Mouse (Mus musculus) heart, embryonic 14.5 days (tissue): Measurements from ENCODE around the gene Dnajb14. TPM values are rescaled to one million over a fixed set of nuclear protein-coding genes. Genes with fewer than 3 reads are reported as not detected.
"Not testable (repeated sequence)": the region's sequence is repeated elsewhere in the genome, so short reads cannot be mapped to it uniquely, and the experiment has no call there.

Experiments used
- ATAC-seq: fragments of 200-750 bp; cut with Nextera tagmentation; 2 replicates; pipeline ENCODE4 v1.8.0; 2017; ENCODE audit warnings: low read depth, moderate TSS enrichment; ENCODE audit not compliant: insufficient number of reproducible peaks, insufficient read depth, low FRiP score
- H3K27ac ChIP-seq, 2 experiments: fragments of 200-500 bp in 1 of 2; fragments of 300-500 bp in 1 of 2; sonication (generic) in 1 of 2; replicated peaks in 1 of 2; 2 replicates each; pipeline ENCODE4 v1.5.1; 2012 to 2014; ENCODE audit warnings: low read depth in 2 of 2, low read length in 2 of 2, control low read depth in 1 of 2, mild to moderate bottlenecking in 1 of 2, mixed read lengths in 1 of 2; ENCODE audit not compliant: control insufficient read depth in 1 of 2, insufficient read depth in 1 of 2
- H3K27me3 ChIP-seq: fragments of 300-500 bp; sonication (generic); 2 replicates; pipeline ENCODE4 v1.6.1; 2014; ENCODE audit warnings: mild to moderate bottlenecking, low read length, control low read depth; ENCODE audit not compliant: control insufficient read depth, insufficient read depth
- H3K36me3 ChIP-seq: fragments of 300-500 bp; sonication (generic); 2 replicates; pipeline ENCODE4 v1.6.1; 2014; ENCODE audit warnings: mild to moderate bottlenecking, control low read depth, low read length, mixed read lengths; ENCODE audit not compliant: control insufficient read depth, insufficient read depth
- H3K4me1 ChIP-seq, 2 experiments: fragments of 200-500 bp in 1 of 2; fragments of 300-500 bp in 1 of 2; sonication (generic) in 1 of 2; 2 replicates each; pipeline ENCODE4 v1.6.1; 2012 to 2014; ENCODE audit warnings: low read length in 2 of 2, control low read depth in 1 of 2, mixed read lengths in 1 of 2; ENCODE audit not compliant: control insufficient read depth in 2 of 2, insufficient read depth in 2 of 2
- H3K4me2 ChIP-seq: fragments of 300-500 bp; sonication (generic); 2 replicates; pipeline ENCODE4 v1.6.1; 2014; ENCODE audit warnings: mild to moderate bottlenecking, low read length
- H3K4me3 ChIP-seq, 2 experiments: fragments of 200-500 bp in 1 of 2; fragments of 300-500 bp in 1 of 2; sonication (generic) in 1 of 2; 2 replicates each; pipeline ENCODE4 v1.5.1; 2012 to 2014; ENCODE audit warnings: low read length in 2 of 2, mild to moderate bottlenecking in 2 of 2, control low read depth in 1 of 2, low read depth in 1 of 2, moderate library complexity in 1 of 2; ENCODE audit not compliant: control insufficient read depth in 1 of 2, insufficient read depth in 1 of 2
- H3K9ac ChIP-seq: fragments of 300-500 bp; sonication (generic); 2 replicates; pipeline ENCODE4 v1.6.1; 2014; ENCODE audit warnings: mild to moderate bottlenecking, low read length
- H3K9me3 ChIP-seq: fragments of 300-500 bp; sonication (generic); 2 replicates; pipeline ENCODE4 v1.6.1; 2016; ENCODE audit warnings: low read length, control low read depth; ENCODE audit not compliant: control insufficient read depth
- WGBS: fragments of 180-500 bp; shearing (Covaris S2); extraction: QIAGEN DNeasy Blood & Tissue Kit; methylation state at CpG from one replicate; pipeline ENCODE4 v1.1.7; 2014; 5-methylcytosine and 5-hydroxymethylcytosine counted together
- polyA plus RNA-seq: library from polyadenylated mRNA; unstranded; fragments of >200 nt; fragmentation: Nextera tagmentation; extraction: Ambion mirVana; gene quantifications from 2 replicates; pipeline ENCODE4 v1.2.1, GENCODE M21; 2014

Gene Dnajb14
- polyA plus RNA-seq, 1 experiment from 2014 or later = 10.2 TPM

- no peak overlapping the region for H3K4me3 ChIP-seq
- no peaks in the 10 kb centered on the region for H3K27me3 ChIP-seq
- no peak overlapping the region for H3K4me2 ChIP-seq
- peaks cover 2 to 3% of the 10 kb centered on the region in 2 experiments; a peak in 3 of 4 replicates for H3K4me1 ChIP-seq
- H3K36me3 ChIP-seq = no peaks in the 10 kb centered on the region
- H3K9ac ChIP-seq = no peak overlapping the region
- no peak for ATAC-seq
- H3K9me3 ChIP-seq = no peaks in the 10 kb centered on the region
- H3K27ac ChIP-seq = no peak overlapping the region
- 85% methylated on average over 2 of the region's 2 CpGs for WGBS
These were observed 16.3 kb upstream of the Dnajb14 start for GRCm38 (mm10) chr3:137851196-137851595.

DNA sequence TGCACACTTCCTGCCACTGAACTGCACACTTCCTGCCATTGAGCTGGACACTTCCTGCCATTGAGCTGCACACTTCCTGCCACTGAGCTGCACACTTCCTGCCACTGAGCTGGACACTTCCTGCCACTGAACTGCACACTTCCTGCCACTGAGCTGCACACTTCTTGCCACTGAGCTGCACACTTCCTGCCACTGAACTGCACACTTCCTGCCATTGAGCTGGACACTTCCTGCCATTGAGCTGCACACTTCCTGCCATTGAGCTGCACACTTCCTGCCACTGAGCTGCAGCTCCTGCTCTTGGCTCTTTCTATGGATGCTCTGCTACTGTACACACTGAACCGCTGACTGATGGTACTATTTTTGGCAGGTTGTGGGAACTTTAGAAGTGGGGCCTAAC lies 14.5 kb upstream of the Dnajb14 start:
- 68% methylated on average over 1 of the region's 1 CpGs for WGBS
- H3K9ac ChIP-seq, H3K36me3 ChIP-seq, H3K27me3 ChIP-seq, H3K4me2 ChIP-seq, H3K4me1 ChIP-seq, H3K27ac ChIP-seq, H3K4me3 ChIP-seq, H3K9me3 ChIP-seq, ATAC-seq: not testable (repeated sequence)

- Histone ChIP-seq H3K27me3 (no peaks in the 10 kb centered on the region), H3K4me1 (peaks cover 3% of the 10 kb centered on the region in 2 experiments; a peak in 3 of 4 replicates), H3K9ac (no peak overlapping the region), H3K4me2 (no peak overlapping the region), H3K36me3 (no peaks in the 10 kb centered on the region), H3K27ac (no peak overlapping the region), H3K4me3 (no peak overlapping the region), H3K9me3 (no peaks in the 10 kb centered on the region)
- WGBS = 42% methylated on average over 3 of the region's 3 CpGs
- ATAC-seq = no peak
These were observed 12.1 kb upstream of the Dnajb14 start for GRCm38 (mm10) chr3:137855328-137855727.

DNA sequence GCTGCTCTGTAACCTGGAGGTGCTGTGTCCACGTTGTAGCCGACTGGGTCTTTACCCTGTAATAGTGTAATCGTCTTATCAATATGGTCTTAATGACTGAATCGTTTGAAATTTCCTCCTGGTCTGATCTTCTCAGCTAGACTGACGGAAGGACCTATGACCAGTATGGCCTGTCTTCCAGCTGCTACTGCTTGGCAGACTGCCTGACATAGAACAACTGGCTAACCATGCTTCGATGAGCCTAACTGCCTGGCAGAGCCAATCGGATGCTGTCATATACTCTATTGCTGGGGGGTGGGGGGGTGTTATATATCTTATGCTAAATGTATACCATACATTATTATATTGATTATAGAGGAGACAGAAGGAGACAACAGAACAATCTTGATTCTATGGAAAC lies 11.4 kb upstream of the Dnajb14 start:
- Histone ChIP-seq H3K36me3 (no peaks in the 10 kb centered on the region), H3K27me3 (no peaks in the 10 kb centered on the region), H3K27ac (no peak overlapping the region), H3K9me3 (no peaks in the 10 kb centered on the region), H3K4me3 (no peak overlapping the region), H3K4me2 (no peak overlapping the region), H3K9ac (no peak overlapping the region), H3K4me1 (peaks cover 3 to 4% of the 10 kb centered on the region in 2 experiments; a peak in 3 of 4 replicates)
- ATAC-seq = no peak
- 72% methylated on average over 7 of the region's 7 CpGs for WGBS

- no peaks in the 10 kb centered on the region for H3K27me3 ChIP-seq
- peaks cover 0 to 2% of the 10 kb centered on the region in 2 experiments; a peak in 3 of 4 replicates for H3K4me1 ChIP-seq
- no peak for ATAC-seq
- peak overlapping the region in 1 of 2 experiments; percentile 35; a peak in 2 of 4 replicates for H3K27ac ChIP-seq
- no peak overlapping the region for H3K4me3 ChIP-seq
- H3K4me2 ChIP-seq = no peak overlapping the region
- no peak overlapping the region for H3K9ac ChIP-seq
- 57% methylated on average over 8 of the region's 8 CpGs for WGBS
- H3K9me3 ChIP-seq = no peaks in the 10 kb centered on the region
- H3K36me3 ChIP-seq = no peaks in the 10 kb centered on the region
These were observed 6.9 kb upstream of the Dnajb14 start for GRCm38 (mm10) chr3:137860394-137861170.

GRCm38 (mm10) chr3:137861436-137861835 lies 6.0 kb upstream of the Dnajb14 start:
- Histone ChIP-seq H3K4me2 (no peak overlapping the region), H3K4me1 (peaks cover 2 to 4% of the 10 kb centered on the region in 2 experiments; a peak in 3 of 4 replicates), H3K4me3 (no peak overlapping the region), H3K9ac (no peak overlapping the region), H3K27ac (no peak overlapping the region), H3K9me3 (no peaks in the 10 kb centered on the region), H3K36me3 (peaks cover 7% of the 10 kb centered on the region), H3K27me3 (no peaks in the 10 kb centered on the region)
- no peak for ATAC-seq
- 92% methylated on average over 4 of the region's 4 CpGs for WGBS

- no peak overlapping the region for H3K4me3 ChIP-seq
- no peak overlapping the region for H3K4me2 ChIP-seq
- WGBS = 91% methylated on average over 3 of the region's 3 CpGs
- ATAC-seq = no peak
- H3K9me3 ChIP-seq = no peaks in the 10 kb centered on the region
- H3K4me1 ChIP-seq = peaks cover 2 to 9% of the 10 kb centered on the region in 2 experiments
- H3K27ac ChIP-seq = no peak overlapping the region
- H3K9ac ChIP-seq = no peak overlapping the region
- no peaks in the 10 kb centered on the region for H3K27me3 ChIP-seq
- H3K36me3 ChIP-seq = peaks cover 15% of the 10 kb centered on the region
These were observed 4.9 kb upstream of the Dnajb14 start for GRCm38 (mm10) chr3:137862600-137862999.
